Mouse (Mus musculus): ENCODE measurements around the gene Cmss1.

- TF ChIP-seq CTCF (IDR thresholded peaks at IDR 0.05; ENCODE audit: control insufficient read depth, insufficient read depth, low read length) (no peak), POLR2A (IDR thresholded peaks at IDR 0.05; ENCODE audit: borderline replicate concordance, control insufficient read depth, low read depth, low read length) (no peak)
Observed at GRCm38 (mm10) chr16:57558258-57558657, 48.4 kb downstream of the Cmss1 start.

All from bone marrow, adult 2 months (tissue).